In the genomic region with DNA sequence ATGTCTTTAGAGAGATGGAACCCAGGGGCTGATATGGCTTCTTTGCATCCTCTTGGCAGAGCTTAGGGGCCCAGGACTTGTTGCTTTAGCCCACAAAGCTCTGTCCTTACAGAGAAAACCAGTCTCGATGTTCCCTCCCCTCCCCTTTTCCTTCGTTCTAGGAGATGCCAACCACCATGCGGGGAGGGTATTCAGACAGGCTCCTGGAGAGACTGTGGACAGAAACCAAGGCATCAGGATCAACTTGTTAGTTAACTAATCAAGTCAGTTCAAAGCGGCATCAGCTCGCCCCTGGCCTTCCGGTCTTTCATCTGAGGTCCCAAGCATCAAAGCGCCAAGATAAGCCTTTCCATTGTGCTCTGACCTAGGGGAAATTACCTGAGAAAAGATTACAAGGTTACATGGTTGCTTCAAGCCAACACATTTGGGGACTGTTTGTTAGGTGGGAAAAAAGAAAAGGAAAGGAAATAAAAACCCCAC, we compare ENCODE assay signal across 16 mouse cellular contexts. TPM values are rescaled to one million over a fixed set of nuclear protein-coding genes. Genes with fewer than 3 reads are reported as not detected.
"Had no signal": no experiment of that assay in that cellular context is flagged by ENCODE, and none has a peak within 500 bp of the region (broad histone marks: within the 10 kb centered on the region; RNA-seq: fewer than 3 reads in every experiment).

No protein-coding gene starts in this region.

- ATAC-seq: liver, postnatal 0 days; midbrain, embryonic 15.5 days had no signal

- H3K9me3 ChIP-seq: limb, embryonic 12.5 days; liver, embryonic 13.5 days; lung, embryonic 15.5 days; midbrain, embryonic 15.5 days; neural tube, embryonic 13.5 days; stomach, embryonic 15.5 days had no signal

- DNase-seq: kidney, adult 8-10 months; liver; liver, embryonic 13.5 days; liver, postnatal 0 days; lung, postnatal 14 days; retina, postnatal 1 day; thymus, adult 2 months; thymus, postnatal 25 days had no signal

- H3K4me3 ChIP-seq: left cerebral cortex, adult 2 months; limb, embryonic 12.5 days; liver, embryonic 13.5 days; lung, embryonic 15.5 days; midbrain, embryonic 15.5 days; neural tube, embryonic 13.5 days; stomach, embryonic 15.5 days had no signal

- H3K27ac ChIP-seq: kidney, postnatal 0 days; left cerebral cortex, adult 2 months; limb, embryonic 12.5 days; liver, embryonic 13.5 days; lung, embryonic 15.5 days; midbrain, embryonic 15.5 days; neural tube, embryonic 13.5 days; stomach, embryonic 15.5 days had no signal

- H3K27me3 ChIP-seq: limb, embryonic 12.5 days; lung, embryonic 15.5 days; midbrain, embryonic 15.5 days; neural tube, embryonic 13.5 days; stomach, embryonic 15.5 days had no signal

- H3K36me3 ChIP-seq: limb, embryonic 12.5 days; liver, embryonic 13.5 days; lung, embryonic 15.5 days; midbrain, embryonic 15.5 days; neural tube, embryonic 13.5 days; stomach, embryonic 15.5 days had no signal

- H3K9ac ChIP-seq: limb, embryonic 12.5 days; liver, embryonic 13.5 days; liver, postnatal 0 days; lung, embryonic 15.5 days; midbrain, embryonic 15.5 days; neural tube, embryonic 13.5 days; stomach, embryonic 15.5 days had no signal

- H3K4me2 ChIP-seq: liver, embryonic 13.5 days; lung, embryonic 15.5 days; stomach, embryonic 15.5 days had no signal

RNA-seq across cellular contexts. Expression of a gene that starts 2.0 kb away (rescaled TPM):
- total RNA-seq: megakaryocyte-erythroid progenitor cell, adult 5-6 weeks had no signal
